Mouse (Mus musculus) heart, embryonic 11.5 days (tissue): ENCODE results near the gene Zfp830. TPM values are rescaled to one million over a fixed set of nuclear protein-coding genes. Genes with fewer than 3 reads are reported as not detected.

Experiments
- ATAC-seq: fragments of 200-750 bp; cut with Nextera tagmentation; replicated peaks from 2 replicates; pipeline ENCODE4 v1.8.0; 2017; ENCODE audit warnings: moderate library complexity; ENCODE audit not compliant: insufficient number of reproducible peaks, low FRiP score, low TSS enrichment
- H3K27ac ChIP-seq: fragments of 300-500 bp; sonication (generic); 2 replicates; pipeline ENCODE4 v1.5.1; 2014; ENCODE audit warnings: mild to moderate bottlenecking, low read depth, low read length
- H3K27me3 ChIP-seq: fragments of 300-500 bp; sonication (generic); 2 replicates; pipeline ENCODE4 v1.6.1; 2014; ENCODE audit warnings: mild to moderate bottlenecking, low read length, mixed read lengths; ENCODE audit not compliant: control insufficient read depth, insufficient read depth
- H3K36me3 ChIP-seq: fragments of 300-500 bp; sonication (generic); 2 replicates; pipeline ENCODE4 v1.6.1; 2014; ENCODE audit warnings: mild to moderate bottlenecking, low read length, moderate library complexity, mixed read lengths; ENCODE audit not compliant: control insufficient read depth, insufficient read depth
- H3K4me1 ChIP-seq: fragments of 300-500 bp; sonication (generic); 2 replicates; pipeline ENCODE4 v1.6.1; 2014; ENCODE audit warnings: low read length; ENCODE audit not compliant: control insufficient read depth, insufficient read depth
- H3K4me2 ChIP-seq: fragments of 300-500 bp; sonication (generic); 2 replicates; pipeline ENCODE4 v1.6.1; 2014; ENCODE audit warnings: mild to moderate bottlenecking, moderate library complexity
- H3K4me3 ChIP-seq: fragments of 300-500 bp; sonication (generic); 2 replicates; pipeline ENCODE4 v1.5.1; 2014; ENCODE audit warnings: low read depth, low read length
- H3K9ac ChIP-seq: fragments of 300-500 bp; sonication (generic); 2 replicates; pipeline ENCODE4 v1.6.1; 2014; ENCODE audit warnings: mild to moderate bottlenecking, low read depth, low read length, moderate library complexity
- H3K9me3 ChIP-seq: fragments of 300-500 bp; sonication (generic); replicated peaks from 2 replicates; pipeline ENCODE4 v1.6.1; 2016; ENCODE audit warnings: low read length; ENCODE audit not compliant: control insufficient read depth
- WGBS: fragments of 180-500 bp; shearing (Covaris S2); extraction: QIAGEN DNeasy Blood & Tissue Kit; methylation state at CpG from one replicate; pipeline ENCODE4 v1.1.7; 2014; ENCODE audit not compliant: insufficient replicate concordance; 5-methylcytosine and 5-hydroxymethylcytosine counted together
- polyA plus RNA-seq: library from polyadenylated mRNA; unstranded; fragments of >200 nt; fragmentation: Nextera tagmentation; extraction: Ambion mirVana; gene quantifications from 2 replicates; pipeline ENCODE4 v1.2.1, GENCODE M21; 2014

Zfp830 gene
- polyA plus RNA-seq, 1 experiment from 2014 or later = 32.2 TPM

GRCm38 (mm10) chr11:82806656-82807055 is 42.5 kb downstream of the Zfp830 start:
- no peak for ATAC-seq
- Histone ChIP-seq H3K4me1 (peaks cover 1% of the 10 kb centered on the region; the same call in 1 of the 2 replicates), H3K9ac (no peak overlapping the region), H3K4me2 (no peak overlapping the region), H3K9me3 (no peaks in the 10 kb centered on the region), H3K27ac (no peak overlapping the region), H3K27me3 (no peaks in the 10 kb centered on the region), H3K36me3 (peaks cover 14% of the 10 kb centered on the region), H3K4me3 (no peak overlapping the region)
- 61% methylated on average over 3 of the region's 3 CpGs for WGBS

GRCm38 (mm10) chr11:82807370-82807769 is 43.2 kb downstream of the Zfp830 start:
- Histone ChIP-seq H3K4me1 (peaks cover 2% of the 10 kb centered on the region; the same call in 1 of the 2 replicates), H3K27me3 (no peaks in the 10 kb centered on the region), H3K27ac (no peak overlapping the region), H3K9ac (no peak overlapping the region), H3K4me2 (no peak overlapping the region), H3K36me3 (peaks cover 7% of the 10 kb centered on the region), H3K9me3 (no peaks in the 10 kb centered on the region), H3K4me3 (no peak overlapping the region)
- ATAC-seq = no peak
- WGBS = 81% methylated on average over 3 of the region's 3 CpGs

GRCm38 (mm10) chr11:82808485-82808884 is 44.3 kb downstream of the Zfp830 start:
- ATAC-seq = no peak
- H3K4me1 ChIP-seq = peaks cover 11% of the 10 kb centered on the region
- no peak overlapping the region for H3K27ac ChIP-seq
- no peaks in the 10 kb centered on the region for H3K9me3 ChIP-seq
- no peak overlapping the region for H3K9ac ChIP-seq
- H3K4me3 ChIP-seq = no peak overlapping the region
- WGBS = 64% methylated on average over 5 of the region's 5 CpGs
- no peaks in the 10 kb centered on the region for H3K27me3 ChIP-seq
- H3K4me2 ChIP-seq = no peak overlapping the region
- H3K36me3 ChIP-seq = no peaks in the 10 kb centered on the region

Other genes with a start within 250 kb of the Zfp830 start
- 0.14 and 0.32 TPM in 2 replicates for gene Cct6b, start within 50 bp of the Zfp830 start, polyA plus RNA-seq
- 24.2 and 31.1 TPM in 2 replicates for gene Lig3, start 16.8 kb downstream of the Zfp830 start, polyA plus RNA-seq
- gene Rffl, start 106.9 kb downstream of the Zfp830 start, polyA plus RNA-seq = 6.4 and 7.4 TPM in 2 replicates
- gene Rad51d, start 126.3 kb downstream of the Zfp830 start, polyA plus RNA-seq = 15.3 and 16.4 TPM in 2 replicates
- gene Fndc8, start 127.8 kb downstream of the Zfp830 start, polyA plus RNA-seq = 0.10 TPM in 1 of 2 replicates, not detected in the other
- gene Nle1, start 144.1 kb downstream of the Zfp830 start, polyA plus RNA-seq = 16.7 and 22.9 TPM in 2 replicates
- gene Unc45b, start 146.2 kb downstream of the Zfp830 start, polyA plus RNA-seq = 174 and 220 TPM in 2 replicates
- gene Slfn5, start 187.0 kb downstream of the Zfp830 start, polyA plus RNA-seq = 0.68 and 1.4 TPM in 2 replicates
- gene Slfn9, start 227.5 kb downstream of the Zfp830 start, polyA plus RNA-seq = 14.1 and 16.6 TPM in 2 replicates